Mouse (Mus musculus) intestine, embryonic 16.5 days (tissue): ENCODE data around the gene Pramef8. TPM values are rescaled to one million over a fixed set of nuclear protein-coding genes. Genes with fewer than 3 reads are reported as not detected.
A peak's percentile ranks its signal among the peaks of the same experiment; 100 is the strongest.
"Not testable (repeated sequence)": the region's sequence is repeated elsewhere in the genome, so short reads cannot be mapped to it uniquely, and the experiment has no call there.

Source experiments
- ATAC-seq: fragments of 200-750 bp; cut with Nextera tagmentation; 2 replicates; pipeline ENCODE4 v1.8.0; 2017; ENCODE audit warnings: moderate TSS enrichment, moderate library complexity
- H3K27ac ChIP-seq: fragments of 300-500 bp; sonication (generic); 2 replicates; pipeline ENCODE4 v1.5.1; 2014; ENCODE audit warnings: mild to moderate bottlenecking, low read length
- H3K27me3 ChIP-seq: fragments of 300-500 bp; sonication (generic); replicated peaks from 2 replicates; pipeline ENCODE4 v1.6.1; 2014; ENCODE audit warnings: low read length, control low read depth, mixed read lengths; ENCODE audit not compliant: control insufficient read depth, insufficient read depth
- H3K36me3 ChIP-seq: fragments of 300-500 bp; sonication (generic); 2 replicates; pipeline ENCODE4 v1.6.1; 2014; ENCODE audit warnings: low read length, control low read depth; ENCODE audit not compliant: control insufficient read depth, insufficient read depth
- H3K4me1 ChIP-seq: fragments of 300-500 bp; sonication (generic); 2 replicates; pipeline ENCODE4 v1.6.1; 2014; ENCODE audit warnings: low read length, control low read depth, mixed read lengths; ENCODE audit not compliant: control insufficient read depth, insufficient read depth
- H3K4me2 ChIP-seq: fragments of 300-500 bp; sonication (generic); 2 replicates; pipeline ENCODE4 v1.6.1; 2014; ENCODE audit warnings: low read depth, low read length, control low read depth
- H3K4me3 ChIP-seq: fragments of 300-500 bp; sonication (generic); 2 replicates; pipeline ENCODE4 v1.5.1; 2014; ENCODE audit warnings: mild to moderate bottlenecking, low read length
- H3K9ac ChIP-seq: fragments of 300-500 bp; sonication (generic); 2 replicates; pipeline ENCODE4 v1.6.1; 2014; ENCODE audit warnings: low read depth, low read length
- H3K9me3 ChIP-seq: fragments of 300-500 bp; sonication (generic); 2 replicates; pipeline ENCODE4 v1.6.1; 2016; ENCODE audit warnings: low read length, control low read depth; ENCODE audit not compliant: control insufficient read depth
- WGBS: fragments of 180-500 bp; shearing (Covaris S2); extraction: QIAGEN DNeasy Blood & Tissue Kit; methylation state at CpG from one replicate; pipeline ENCODE4 v1.1.7; 2014; 5-methylcytosine and 5-hydroxymethylcytosine counted together
- polyA plus RNA-seq: library from polyadenylated mRNA; unstranded; fragments of >200 nt; fragmentation: Nextera tagmentation; extraction: Ambion mirVana; gene quantifications from 2 replicates; pipeline ENCODE4 v1.2.1, GENCODE M21; 2015

Gene Pramef8
- polyA plus RNA-seq, 1 experiment from 2014 or later, result 13.9 TPM

- ATAC-seq, result no peak
These were observed 18.0 kb upstream of the Pramef8 start, which contains the start of gene Pramel1 for GRCm38 (mm10) chr4:143394181-143394580. Gene Pramel1, plus strand, starts transcription at chr4:143394428.

GRCm38 (mm10) chr4:143411566-143412218 is 534 bp upstream of the Pramef8 start:
- peak overlapping the region; percentile 57; the same call in 1 of the 2 replicates for H3K9ac ChIP-seq
- 75% methylated on average over 5 of the region's 5 CpGs for WGBS

More at GRCm38 (mm10) chr4:143394181-143394580, 18.0 kb upstream of the Pramef8 start, which contains the start of gene Pramel1:
- Histone ChIP-seq H3K4me2 (no peak within 1 kb of the TSS), H3K9me3 (no peaks in the 10 kb centered on the region; the same call in 1 of the 2 replicates), H3K4me1 (no peaks in the 10 kb centered on the region), H3K27me3 (no peaks in the 10 kb centered on the region), H3K4me3 (no peak within 1 kb of the TSS), H3K36me3 (no peaks in the 10 kb centered on the region), H3K9ac (no peak within 1 kb of the TSS), H3K27ac (no peak within 1 kb of the TSS)
- WGBS, result 81% methylated on average over 26 of the region's 26 CpGs

DNA sequence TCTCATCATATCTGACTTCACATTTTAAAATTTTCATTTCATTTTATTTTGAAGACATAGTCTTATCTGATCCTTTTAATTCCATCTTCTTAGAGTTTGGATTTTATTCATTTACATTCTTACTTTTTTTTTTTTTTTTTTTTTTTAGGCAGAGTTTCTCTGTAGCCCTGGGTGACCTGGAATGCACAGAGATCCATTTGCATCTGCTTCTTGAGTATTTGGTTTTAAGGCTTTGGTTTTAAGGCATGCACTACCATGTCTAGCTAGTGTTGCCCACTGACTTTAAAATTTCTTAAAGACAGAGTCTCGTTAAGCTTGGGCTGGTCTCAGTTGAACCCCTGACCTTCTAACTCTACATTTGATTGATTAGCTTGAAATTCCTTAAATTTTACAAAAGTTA is 1.4 kb downstream of the Pramef8 start:
- H3K4me3 ChIP-seq, result no peak overlapping the region

More at GRCm38 (mm10) chr4:143411566-143412218, 534 bp upstream of the Pramef8 start:
- 0 out of 2 replicates have a peak, but pooled peaks have one; percentile 17 for ATAC-seq
- Histone ChIP-seq H3K4me2 (peak overlapping the region; percentile 52), H3K4me3 (peak overlapping the region; percentile 60), H3K27me3 (no peaks in the 10 kb centered on the region), H3K36me3 (peaks cover 9% of the 10 kb centered on the region; the same call in 1 of the 2 replicates), H3K27ac (no peak overlapping the region), H3K4me1 (peaks cover 3% of the 10 kb centered on the region; the same call in 1 of the 2 replicates), H3K9me3 (no peaks in the 10 kb centered on the region)

DNA sequence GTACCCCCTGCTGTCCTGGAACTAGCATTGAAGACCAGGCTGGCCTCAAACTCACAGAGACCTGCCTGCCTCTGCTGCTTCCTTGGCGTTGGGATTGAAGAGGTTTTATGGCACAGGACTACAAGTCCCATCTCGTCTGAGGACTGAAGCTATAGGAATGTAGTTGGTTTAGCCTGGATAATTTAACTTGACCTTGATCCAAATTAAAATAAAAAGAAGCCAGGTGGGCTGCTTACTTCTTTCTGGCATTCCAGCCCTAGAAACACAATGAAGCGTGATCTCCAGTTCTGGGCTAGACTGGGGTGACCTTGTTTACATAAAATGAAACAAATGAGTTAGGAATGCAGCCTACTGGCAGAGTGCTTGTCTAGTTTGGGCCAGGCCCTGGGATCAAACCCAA is 1.9 kb downstream of the Pramef8 start:
- Histone ChIP-seq H3K4me2 (no peak overlapping the region), H3K9ac (no peak overlapping the region), H3K36me3 (peaks cover 28% of the 10 kb centered on the region), H3K27me3 (no peaks in the 10 kb centered on the region), H3K4me1 (peaks cover 3% of the 10 kb centered on the region; the same call in 1 of the 2 replicates), H3K9me3 (no peaks in the 10 kb centered on the region), H3K4me3 (no peak overlapping the region), H3K27ac (no peak overlapping the region)
- WGBS, result 93% methylated on average over 3 of the region's 3 CpGs
- no peak for ATAC-seq

More for the DNA sequence above, 1.4 kb downstream of the Pramef8 start:
- Histone ChIP-seq H3K4me2 (no peak overlapping the region), H3K27me3 (no peaks in the 10 kb centered on the region), H3K9ac (no peak overlapping the region), H3K9me3 (no peaks in the 10 kb centered on the region), H3K27ac (no peak overlapping the region), H3K36me3 (peaks cover 23% of the 10 kb centered on the region), H3K4me1 (peaks cover 3% of the 10 kb centered on the region; the same call in 1 of the 2 replicates)
- WGBS, result 93% methylated on average over 1 of the region's 1 CpGs
- ATAC-seq, result no peak

DNA sequence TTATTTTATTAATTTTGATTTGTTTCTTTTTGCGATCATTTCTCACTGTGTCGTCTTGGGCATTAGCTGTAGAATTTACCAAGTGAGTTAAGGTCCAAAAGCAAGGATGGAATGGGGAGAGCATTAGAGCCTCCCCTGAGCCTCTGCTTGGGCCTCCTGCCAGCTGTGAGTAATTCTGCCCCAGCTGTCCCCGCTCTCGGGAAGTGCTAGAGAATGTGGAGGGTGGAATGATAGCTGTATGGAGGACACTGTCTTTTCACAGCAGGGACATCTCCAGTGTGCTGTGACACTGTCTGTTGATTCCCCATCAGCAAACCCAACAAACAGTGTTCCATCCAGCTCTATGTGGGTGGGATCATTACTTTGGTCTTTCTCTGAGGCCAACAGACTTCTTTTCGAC is 14.5 kb downstream of the Pramef8 start:
- H3K4me2 ChIP-seq, H3K4me3 ChIP-seq, H3K27me3 ChIP-seq, H3K9ac ChIP-seq, H3K36me3 ChIP-seq, H3K9me3 ChIP-seq, H3K27ac ChIP-seq, H3K4me1 ChIP-seq: not testable (repeated sequence)
- WGBS, result 60% methylated on average over 5 of the region's 5 CpGs
- ATAC-seq, result 0 out of 2 replicates have a peak, but pooled peaks have one; percentile 50

- Histone ChIP-seq H3K36me3 (no peaks in the 10 kb centered on the region), H3K4me2 (no peak within 1 kb of the TSS), H3K4me3 (no peak within 1 kb of the TSS), H3K9me3 (no peaks in the 10 kb centered on the region), H3K4me1 (no peaks in the 10 kb centered on the region), H3K27ac (no peak within 1 kb of the TSS), H3K9ac (no peak within 1 kb of the TSS), H3K27me3 (no peaks in the 10 kb centered on the region)
- 82% methylated on average over 3 of the region's 3 CpGs for WGBS
- no peak for ATAC-seq
These were observed 38.0 kb downstream of the Pramef8 start, which contains the start of gene Oog4 for GRCm38 (mm10) chr4:143450224-143450623. Gene Oog4, minus strand, starts transcription at chr4:143450324.

Other genes with a start within 250 kb of the Pramef8 start
- 6.9 and 7.0 TPM in 2 replicates for gene Prdm2, start 199.4 kb upstream of the Pramef8 start, polyA plus RNA-seq
- gene Pdpn, start 112.9 kb upstream of the Pramef8 start, polyA plus RNA-seq, result 22.3 and 22.6 TPM in 2 replicates
- gene Lrrc38, start 62.7 kb upstream of the Pramef8 start, polyA plus RNA-seq, result not detected in 2 replicates
- gene Pramel1, start 18.0 kb upstream of the Pramef8 start, polyA plus RNA-seq, result not detected in 2 replicates
- not detected in 2 replicates for gene Oog4, start 37.9 kb downstream of the Pramef8 start, polyA plus RNA-seq
- not detected in 2 replicates for gene Gm13043, start 98.9 kb downstream of the Pramef8 start, polyA plus RNA-seq
- not detected in 2 replicates for gene Gm13040, start 123.5 kb downstream of the Pramef8 start, polyA plus RNA-seq
- gene BC080695, start 139.3 kb downstream of the Pramef8 start, polyA plus RNA-seq, result not detected in 2 replicates
- not detected in 2 replicates for gene Gm13057, start 139.3 kb downstream of the Pramef8 start, polyA plus RNA-seq
- not detected in 2 replicates for gene Gm13083, start 202.6 kb downstream of the Pramef8 start, polyA plus RNA-seq
- not detected in 2 replicates for gene Gm13088, start 244.8 kb downstream of the Pramef8 start, polyA plus RNA-seq